Mouse (Mus musculus): ENCODE measurements around the gene Klf16. TPM values are rescaled to one million over a fixed set of nuclear protein-coding genes. Genes with fewer than 3 reads are reported as not detected.
A peak's percentile ranks its signal among the peaks of the same experiment; 100 is the strongest.

The Klf16 gene
- polyA plus RNA-seq (2012; rRNA removed): 7.5 and 7.7 TPM in 2 replicates

DNA sequence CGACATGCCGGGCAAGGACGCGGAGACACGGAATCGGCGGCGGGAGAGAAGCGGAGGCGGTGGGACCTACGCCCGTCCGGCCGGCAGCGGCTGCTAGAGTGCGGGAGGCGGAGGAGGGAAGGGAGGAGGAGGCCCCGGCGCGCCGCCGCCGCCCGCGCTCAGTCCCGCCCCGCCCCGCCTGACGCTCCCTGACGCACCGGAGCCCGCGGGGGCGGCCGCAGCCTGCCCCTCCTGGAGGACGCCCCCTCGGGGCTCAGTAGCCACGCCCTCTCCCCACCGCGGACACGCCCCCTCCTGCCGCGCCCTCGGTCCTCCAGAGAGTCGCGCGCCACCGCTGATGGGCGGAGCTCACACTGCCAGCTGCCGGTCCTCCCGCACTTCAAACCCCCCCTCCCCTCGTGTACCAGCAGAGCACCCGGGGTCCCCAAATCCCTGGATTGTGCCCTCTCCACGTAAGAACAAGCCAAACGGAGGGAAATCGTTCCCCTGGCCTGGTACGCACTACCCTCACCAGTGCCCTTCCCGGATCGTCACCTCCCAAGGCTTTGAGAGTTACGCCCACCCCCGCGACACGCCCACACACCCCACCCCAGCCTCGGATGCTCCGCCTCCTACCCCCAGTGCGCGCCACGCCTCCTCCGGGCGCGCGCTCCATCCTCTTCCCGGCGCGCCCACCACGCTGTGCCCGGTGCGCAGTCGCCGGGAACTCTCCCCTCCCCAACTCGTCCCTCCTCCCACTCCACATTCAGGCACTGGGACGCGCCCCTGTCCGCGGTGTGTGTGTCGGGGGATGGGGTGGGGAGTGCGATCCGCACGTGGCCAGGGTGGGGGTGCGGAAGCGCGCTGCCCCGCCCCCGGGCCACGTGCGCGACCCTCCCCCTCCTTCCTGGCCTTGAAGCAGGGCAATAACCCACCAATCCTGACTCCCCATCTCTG lies at the start of gene Klf16:
TSS of gene Klf16 (minus strand) at position 127 of the 936 bp plus-strand sequence.
- Histone ChIP-seq H3K36me3 (ENCODE audit: control insufficient read depth, insufficient read depth, low read length) (no peaks in the 10 kb centered on the region), H3K27me3 (ENCODE audit: control insufficient read depth, insufficient read depth, low read length) (no peaks in the 10 kb centered on the region), H3K27ac (ENCODE audit: control insufficient read depth, insufficient read depth, low read depth, low read length) (peak within 1 kb of the TSS; percentile 86), H3K4me1 (ENCODE audit: control insufficient read depth, insufficient read depth, low read length) (peaks cover 29% of the 10 kb centered on the region), H3K4me3 (ENCODE audit: control insufficient read depth, low read depth, low read length) (peak within 1 kb of the TSS; percentile 92)
- TF ChIP-seq CTCF (IDR thresholded peaks at IDR 0.05; ENCODE audit: control insufficient read depth, insufficient read depth, insufficient replicate concordance, low read depth, low read length) (no peak), POLR2A (IDR thresholded peaks at IDR 0.05; ENCODE audit: control insufficient read depth, low read depth, low read length) (peak; percentile 64)

DNA sequence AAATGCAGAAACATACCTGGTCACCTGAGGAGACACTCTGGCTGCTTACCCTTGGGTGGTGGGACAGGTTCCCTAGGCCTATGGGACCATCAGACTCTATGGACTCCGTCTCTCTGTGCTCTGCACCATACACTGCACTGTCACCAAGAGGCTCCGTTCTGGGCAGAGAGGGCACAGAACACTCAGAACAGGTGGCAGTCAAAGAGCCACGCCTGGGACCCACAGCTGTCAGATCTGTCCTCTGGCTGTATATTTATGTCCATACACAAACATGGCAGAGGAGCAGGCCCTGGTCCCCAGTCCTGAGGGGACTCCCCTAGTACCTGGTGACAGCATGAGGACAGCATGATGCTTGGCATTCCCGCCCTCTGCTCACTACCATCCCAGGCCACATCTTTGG lies 48.6 kb upstream of the Klf16 start:
- TF ChIP-seq POLR2A (IDR thresholded peaks at IDR 0.05; ENCODE audit: control insufficient read depth, low read depth, low read length): no peak
- TF ChIP-seq CTCF (IDR thresholded peaks at IDR 0.05; ENCODE audit: control insufficient read depth, insufficient read depth, insufficient replicate concordance, low read depth, low read length): no peak

DNA sequence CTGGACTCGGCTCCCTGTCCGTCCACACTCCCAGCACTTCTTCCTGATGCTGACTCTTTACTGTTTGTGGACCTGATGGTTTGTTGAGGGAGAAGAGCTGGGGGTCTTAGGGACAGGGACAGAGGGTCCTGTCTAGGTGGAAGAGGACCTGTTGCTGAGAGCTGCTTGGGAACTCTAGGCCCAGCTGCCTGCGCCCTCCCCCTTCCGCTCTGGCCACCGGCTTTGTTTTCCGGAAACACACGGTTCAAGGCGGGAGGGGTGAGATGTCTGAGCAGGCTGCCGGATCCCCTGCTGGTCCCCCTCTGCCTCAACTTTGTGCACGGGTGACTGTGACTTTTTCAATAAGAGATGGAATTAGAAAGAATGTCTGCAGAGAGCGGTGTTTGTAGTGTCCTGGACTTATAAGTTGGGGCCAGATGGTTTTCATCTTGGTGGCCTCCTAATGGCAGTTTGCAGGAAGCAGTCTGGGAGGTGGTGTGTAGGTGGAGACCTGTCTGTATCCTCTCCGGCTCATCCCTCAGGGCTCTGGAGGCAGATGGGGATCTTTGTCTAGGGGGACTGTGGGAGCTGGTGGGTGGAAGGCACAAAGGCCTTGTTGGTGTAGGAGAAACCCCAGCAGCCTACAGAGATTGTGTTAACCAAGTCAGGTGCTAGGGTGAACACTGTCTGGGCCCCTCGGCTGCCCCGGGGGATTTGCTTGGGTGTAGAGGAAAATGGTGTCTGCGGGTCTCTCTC lies 46.5 kb upstream of the Klf16 start:
- Histone ChIP-seq H3K4me1 (ENCODE audit: control insufficient read depth, insufficient read depth, low read length) (peaks cover 16% of the 10 kb centered on the region), H3K4me3 (ENCODE audit: control insufficient read depth, low read depth, low read length) (peak overlapping the region; percentile 97), H3K27me3 (ENCODE audit: control insufficient read depth, insufficient read depth, low read length) (no peaks in the 10 kb centered on the region), H3K27ac (ENCODE audit: control insufficient read depth, insufficient read depth, low read depth, low read length) (peak overlapping the region; percentile 99), H3K36me3 (ENCODE audit: control insufficient read depth, insufficient read depth, low read length) (no peaks in the 10 kb centered on the region)
- TF ChIP-seq POLR2A (IDR thresholded peaks at IDR 0.05; ENCODE audit: control insufficient read depth, low read depth, low read length): no peak
- TF ChIP-seq CTCF (IDR thresholded peaks at IDR 0.05; ENCODE audit: control insufficient read depth, insufficient read depth, insufficient replicate concordance, low read depth, low read length): no peak

More for the DNA sequence above, 48.6 kb upstream of the Klf16 start:
- Histone ChIP-seq H3K27me3 (ENCODE audit: control insufficient read depth, insufficient read depth, low read length) (no peaks in the 10 kb centered on the region), H3K27ac (ENCODE audit: control insufficient read depth, insufficient read depth, low read depth, low read length) (no peak overlapping the region), H3K4me1 (ENCODE audit: control insufficient read depth, insufficient read depth, low read length) (peaks cover 16% of the 10 kb centered on the region), H3K4me3 (ENCODE audit: control insufficient read depth, low read depth, low read length) (peak overlapping the region; percentile 97), H3K36me3 (ENCODE audit: control insufficient read depth, insufficient read depth, low read length) (no peaks in the 10 kb centered on the region)

DNA sequence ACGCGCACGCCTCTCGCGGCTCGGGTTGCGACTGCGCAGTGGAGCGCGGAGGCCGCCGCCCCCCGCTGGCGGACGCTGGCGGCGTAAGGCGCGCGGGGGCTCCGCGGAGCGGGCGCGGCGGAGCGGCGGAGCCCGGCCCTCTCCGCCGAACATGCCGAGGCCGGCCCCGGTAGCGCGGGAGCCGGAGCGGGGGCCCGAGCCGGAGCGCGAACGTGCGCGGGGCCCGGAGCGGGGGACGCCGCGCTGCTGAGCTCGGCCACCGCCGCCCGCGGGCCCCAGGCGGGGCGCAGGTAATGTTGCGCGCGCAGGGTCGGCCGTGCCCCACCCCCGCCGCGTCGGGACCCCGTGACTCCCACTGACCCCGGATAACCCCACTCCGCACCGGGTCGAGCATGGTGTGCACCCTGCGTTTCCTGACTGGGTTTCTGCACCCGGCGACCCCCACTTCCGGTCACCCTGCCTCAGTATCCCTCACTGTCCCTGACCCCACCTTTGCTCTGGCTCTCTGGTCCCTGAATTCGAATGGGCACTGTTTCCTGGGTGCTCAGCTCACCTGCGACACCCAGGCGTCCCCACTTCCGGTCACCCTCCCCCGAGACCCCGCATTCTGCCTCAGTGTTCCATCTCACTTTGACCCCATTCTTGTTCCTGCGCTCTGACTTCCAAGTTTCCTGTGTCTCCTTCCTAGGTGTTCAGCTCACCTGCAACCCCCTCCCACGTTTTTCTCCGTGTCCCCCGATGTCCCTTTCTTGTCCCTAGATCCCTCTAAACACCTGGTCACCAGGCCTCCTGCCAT lies 45.7 kb upstream of the Klf16 start, which contains the start of gene Csnk1g2:
TSS of gene Csnk1g2 (plus strand) at position 178 of the 796 bp plus-strand sequence.
- H3K27ac ChIP-seq (ENCODE audit: control insufficient read depth, insufficient read depth, low read depth, low read length): peak within 1 kb of the TSS; percentile 99
- peaks cover 16% of the 10 kb centered on the region for H3K4me1 ChIP-seq (ENCODE audit: control insufficient read depth, insufficient read depth, low read length)
- H3K27me3 ChIP-seq (ENCODE audit: control insufficient read depth, insufficient read depth, low read length): no peaks in the 10 kb centered on the region
- peak within 1 kb of the TSS; percentile 97 for H3K4me3 ChIP-seq (ENCODE audit: control insufficient read depth, low read depth, low read length)
- peak; percentile 75; the same call in 1 of the 2 replicates for TF ChIP-seq POLR2A (IDR thresholded peaks at IDR 0.05; ENCODE audit: control insufficient read depth, low read depth, low read length)
- no peak; the same call in 1 of the 2 replicates for TF ChIP-seq CTCF (IDR thresholded peaks at IDR 0.05; ENCODE audit: control insufficient read depth, insufficient read depth, insufficient replicate concordance, low read depth, low read length)
- no peaks in the 10 kb centered on the region for H3K36me3 ChIP-seq (ENCODE audit: control insufficient read depth, insufficient read depth, low read length)

DNA sequence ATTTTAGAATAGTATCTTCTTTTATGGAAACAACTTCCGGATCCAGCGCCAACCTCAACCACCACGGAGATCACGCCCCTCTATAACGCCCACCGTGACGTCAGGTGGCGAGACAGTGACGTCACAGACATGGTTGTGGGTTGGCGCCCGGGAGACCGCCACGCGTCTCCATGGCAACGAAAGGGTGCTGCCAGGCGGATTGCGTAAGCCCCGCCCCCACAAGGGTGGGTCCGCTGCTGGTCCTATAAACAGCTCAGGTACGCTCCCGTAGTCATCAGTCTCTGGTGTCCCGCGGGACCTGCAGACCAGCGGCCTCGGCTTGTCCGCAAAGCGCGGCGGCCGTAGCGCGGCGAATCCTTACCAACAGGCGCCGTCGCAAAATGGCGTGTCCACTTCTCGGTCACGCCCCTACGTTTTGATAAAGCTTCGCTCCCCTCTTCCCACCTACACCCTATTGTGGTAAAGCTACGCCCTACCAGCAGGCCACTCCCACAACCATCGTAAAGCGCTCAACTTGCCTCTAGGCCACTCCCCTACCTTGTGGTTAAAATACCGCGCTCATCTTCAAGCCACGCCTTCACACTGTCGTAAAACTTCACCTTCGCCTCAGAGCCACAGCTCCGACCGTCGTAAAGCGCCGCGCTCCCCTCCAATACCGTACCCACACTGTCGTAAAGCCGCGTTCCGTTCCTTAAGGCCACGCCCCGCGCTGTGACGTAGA lies 45.0 kb upstream of the Klf16 start:
- Histone ChIP-seq H3K27ac (ENCODE audit: control insufficient read depth, insufficient read depth, low read depth, low read length) (peak overlapping the region; percentile 99), H3K4me1 (ENCODE audit: control insufficient read depth, insufficient read depth, low read length) (peaks cover 15% of the 10 kb centered on the region), H3K36me3 (ENCODE audit: control insufficient read depth, insufficient read depth, low read length) (no peaks in the 10 kb centered on the region), H3K27me3 (ENCODE audit: control insufficient read depth, insufficient read depth, low read length) (no peaks in the 10 kb centered on the region), H3K4me3 (ENCODE audit: control insufficient read depth, low read depth, low read length) (peak overlapping the region; percentile 97)
- TF ChIP-seq POLR2A (IDR thresholded peaks at IDR 0.05; ENCODE audit: control insufficient read depth, low read depth, low read length) (peak; percentile 93), CTCF (IDR thresholded peaks at IDR 0.05; ENCODE audit: control insufficient read depth, insufficient read depth, insufficient replicate concordance, low read depth, low read length) (0 out of 2 replicates have a peak, but pooled peaks have one; percentile 2)

DNA sequence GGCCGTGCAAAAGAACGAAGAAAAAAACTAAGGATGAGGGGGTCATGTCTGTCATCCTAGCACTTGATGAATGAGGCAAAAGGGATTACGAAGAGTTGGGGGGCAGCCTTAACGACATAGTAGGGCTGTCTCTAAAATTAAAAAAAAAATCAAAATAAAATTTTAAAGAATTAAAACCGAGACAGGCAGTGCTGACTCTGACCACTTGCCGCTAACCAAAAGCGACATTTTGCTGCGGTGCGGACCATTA lies 44.5 kb upstream of the Klf16 start:
- peaks cover 15% of the 10 kb centered on the region for H3K4me1 ChIP-seq (ENCODE audit: control insufficient read depth, insufficient read depth, low read length)
- H3K4me3 ChIP-seq (ENCODE audit: control insufficient read depth, low read depth, low read length): peak overlapping the region; percentile 97
- no peak for TF ChIP-seq CTCF (IDR thresholded peaks at IDR 0.05; ENCODE audit: control insufficient read depth, insufficient read depth, insufficient replicate concordance, low read depth, low read length)
- TF ChIP-seq POLR2A (IDR thresholded peaks at IDR 0.05; ENCODE audit: control insufficient read depth, low read depth, low read length): no peak
- peak overlapping the region; percentile 99 for H3K27ac ChIP-seq (ENCODE audit: control insufficient read depth, insufficient read depth, low read depth, low read length)
- H3K27me3 ChIP-seq (ENCODE audit: control insufficient read depth, insufficient read depth, low read length): no peaks in the 10 kb centered on the region
- no peaks in the 10 kb centered on the region for H3K36me3 ChIP-seq (ENCODE audit: control insufficient read depth, insufficient read depth, low read length)

All from testis, adult 2 months (tissue).